Mouse (Mus musculus) G1E (cell line): ENCODE data around the gene Cd40. TPM values are rescaled to one million over a fixed set of nuclear protein-coding genes. Genes with fewer than 3 reads are reported as not detected.

Experiments used
- ATAC-seq: 2 replicates; pipeline ENCODE4 v1.8.0; 2016; ENCODE audit warnings: mild to moderate bottlenecking; ENCODE audit not compliant: insufficient number of reproducible peaks, poor library complexity, low FRiP score, severe bottlenecking; ENCODE audit errors: extremely low read depth
- DNase-seq: peaks from one replicate; pipeline ENCODE4 v3.0.0; 2012; ENCODE audit warnings: low spot score
- H3K27me3 ChIP-seq: 2 replicates; pipeline ENCODE4 v1.6.1; 2012; ENCODE audit warnings: mild to moderate bottlenecking, low read length, inconsistent platforms; ENCODE audit not compliant: insufficient read depth
- H3K36me3 ChIP-seq: replicated peaks from 2 replicates; pipeline ENCODE3; 2012; ENCODE audit warnings: mild to moderate bottlenecking, inconsistent platforms
- H3K4me1 ChIP-seq: 2 replicates; pipeline ENCODE4 v1.6.1; 2012; ENCODE audit warnings: low read depth, low read length, inconsistent platforms, mixed read lengths; ENCODE audit not compliant: insufficient read depth
- H3K4me3 ChIP-seq: 2 replicates; pipeline ENCODE4 v1.5.1; 2012; ENCODE audit warnings: low read depth, mild to moderate bottlenecking, inconsistent platforms, low read length, moderate library complexity, mixed read lengths
- H3K9me3 ChIP-seq: replicated peaks from 2 replicates; pipeline ENCODE4 v1.6.1; 2012; ENCODE audit warnings: inconsistent platforms
- CTCF ChIP-seq: IDR thresholded peaks from 2 replicates; pipeline ENCODE4 v1.5.1; 2012; ENCODE audit warnings: low read depth, low read length, inconsistent platforms, mixed read lengths
- GATA1 ChIP-seq: IDR thresholded peaks from 2 replicates; pipeline ENCODE4 v1.6.1; 2012; ENCODE audit warnings: borderline replicate concordance, low read length, inconsistent platforms, mixed read lengths
- GATA2 ChIP-seq: IDR thresholded peaks from 2 replicates; pipeline ENCODE4 v1.6.1; 2012; ENCODE audit warnings: low read depth, low read length, inconsistent platforms, borderline replicate concordance
- POLR2AphosphoS5 ChIP-seq: IDR thresholded peaks from 2 replicates; pipeline ENCODE4 v1.6.1; 2012; ENCODE audit warnings: low read depth, low read length, inconsistent platforms; ENCODE audit not compliant: insufficient replicate concordance
- TAL1 ChIP-seq: conservative IDR thresholded peaks from 2 replicates; pipeline ENCODE4 v1.6.1; 2012; ENCODE audit warnings: low read depth, low read length, inconsistent platforms, mixed read lengths
- polyA plus RNA-seq: library from polyadenylated mRNA; stranded (reverse); fragments of >175 nt; gene quantifications from 2 replicates; pipeline ENCODE4 v1.2.3, GENCODE M21; 2012
- total RNA-seq, 2 experiments: library from RNA; stranded (forward) in 1 of 2; stranded (reverse) in 1 of 2; fragments of 200-1000 nt in 1 of 2; fragments of >200 nt in 1 of 2; fragmentation: Nextera tagmentation in 1 of 2; gene quantifications; 2 replicates each; pipeline ENCODE4 v1.2.3; 2014 to 2017

The Cd40 gene
- total and polyA plus RNA-seq, 3 experiments: 0.05 TPM; not detected in 2

DNA sequence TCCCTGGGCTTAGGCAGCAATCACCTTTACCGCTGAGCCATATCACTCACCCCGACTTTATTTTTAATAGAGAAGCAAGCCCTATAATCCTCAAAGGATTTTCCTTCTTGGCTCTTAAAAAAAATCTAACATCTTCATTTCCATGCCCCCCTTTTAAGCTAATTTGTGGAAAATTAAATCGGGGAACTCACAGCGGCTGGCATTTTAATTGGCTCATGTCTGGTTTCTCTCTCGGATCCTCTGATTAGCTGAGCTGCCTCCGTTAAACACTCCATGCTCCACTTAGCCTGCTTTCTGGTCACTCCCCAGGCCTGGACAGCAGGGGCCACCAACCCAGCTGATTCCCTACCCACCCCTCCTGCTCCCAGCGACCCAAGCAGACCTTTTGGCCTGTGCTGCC is 37.0 kb downstream of the Cd40 start:
- ATAC-seq (no peak), DNase-seq (no peak)
- Histone ChIP-seq H3K9me3 (peaks cover 11% of the 10 kb centered on the region), H3K4me3 (no peak overlapping the region), H3K36me3 (no peaks in the 10 kb centered on the region), H3K4me1 (no peaks in the 10 kb centered on the region), H3K27me3 (no peaks in the 10 kb centered on the region; the same call in 1 of the 2 replicates)
- no peak for TF ChIP-seq TAL1
- no peak for TF ChIP-seq CTCF
- no peak for TF ChIP-seq GATA2
- TF ChIP-seq POLR2AphosphoS5: no peak
- no peak for TF ChIP-seq GATA1

DNA sequence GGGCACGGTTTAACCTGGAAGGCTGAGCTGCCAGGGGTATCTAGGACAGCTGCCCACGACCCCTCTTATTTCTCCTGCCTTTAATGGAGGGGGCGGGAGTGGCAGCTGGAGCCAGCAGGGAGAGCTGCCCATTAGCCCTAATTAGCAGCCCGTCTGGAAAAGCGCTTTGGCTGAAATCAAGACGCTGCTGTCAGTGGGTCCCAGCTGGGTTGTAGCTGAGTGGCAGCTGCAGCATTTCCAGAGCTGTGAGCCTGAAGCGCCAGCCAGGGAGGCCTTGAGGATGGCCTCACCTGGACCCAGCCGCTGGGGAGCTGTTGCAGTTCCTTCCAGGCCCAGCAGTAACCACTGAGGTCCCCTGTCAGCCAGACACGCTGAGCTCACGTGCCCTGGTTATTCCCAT is 40.9 kb downstream of the Cd40 start:
- DNase-seq (no peak), ATAC-seq (no peak)
- Histone ChIP-seq H3K9me3 (no peaks in the 10 kb centered on the region), H3K4me3 (no peak overlapping the region), H3K36me3 (no peaks in the 10 kb centered on the region), H3K4me1 (no peaks in the 10 kb centered on the region), H3K27me3 (no peaks in the 10 kb centered on the region; the same call in 1 of the 2 replicates)
- no peak for TF ChIP-seq GATA1
- TF ChIP-seq TAL1: no peak
- TF ChIP-seq CTCF: no peak

DNA sequence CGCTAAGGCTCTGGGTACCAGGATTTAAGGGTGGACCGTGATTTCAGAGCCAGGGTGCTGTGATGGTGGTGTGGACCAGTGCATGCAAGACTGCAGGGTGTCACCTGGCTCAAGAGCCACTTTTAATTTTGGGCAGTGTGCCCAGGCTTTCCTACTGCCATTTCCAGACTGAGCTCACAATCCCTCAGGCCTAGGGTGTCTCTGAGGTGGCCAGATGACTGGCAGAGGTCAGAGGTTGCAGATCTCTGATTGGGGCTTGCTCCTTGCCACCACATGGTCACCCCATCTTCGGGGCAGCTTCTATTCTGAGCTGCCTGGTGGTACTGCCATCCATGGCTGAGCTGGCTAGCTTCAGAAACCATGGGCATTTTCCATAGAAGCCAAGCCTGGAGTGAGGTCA is 43.4 kb downstream of the Cd40 start:
- no peak for TF ChIP-seq GATA2
- TF ChIP-seq TAL1: no peak
- no peak for TF ChIP-seq GATA1
- TF ChIP-seq POLR2AphosphoS5: no peak
- no peak for TF ChIP-seq CTCF
- Histone ChIP-seq H3K4me1 (no peaks in the 10 kb centered on the region), H3K9me3 (no peaks in the 10 kb centered on the region; the same call in 1 of the 2 replicates), H3K36me3 (no peaks in the 10 kb centered on the region), H3K27me3 (no peaks in the 10 kb centered on the region; the same call in 1 of the 2 replicates), H3K4me3 (no peak overlapping the region)
- no peak for ATAC-seq
- no peak for DNase-seq

DNA sequence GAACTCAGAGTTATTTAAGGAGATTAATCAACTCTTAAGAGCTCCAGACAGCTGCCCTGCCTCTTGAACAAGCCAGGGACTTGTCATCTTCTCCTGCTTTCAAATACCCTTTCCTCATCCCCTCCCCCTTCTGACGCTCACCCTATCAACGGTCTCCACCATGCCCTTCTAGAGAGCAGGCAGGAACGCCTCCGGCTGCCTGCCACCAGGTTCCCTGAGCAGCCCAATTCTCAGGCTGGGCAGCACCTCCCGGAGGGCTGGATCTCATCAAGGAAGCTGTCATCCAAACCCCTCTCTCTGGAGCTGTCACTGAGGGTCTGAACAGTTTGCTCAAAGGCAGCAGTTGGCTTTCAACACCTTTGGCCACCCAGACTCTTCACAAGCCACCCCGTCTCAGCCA is 45.3 kb downstream of the Cd40 start:
- no peak for TF ChIP-seq GATA2
- TF ChIP-seq POLR2AphosphoS5: no peak
- TF ChIP-seq CTCF: no peak
- TF ChIP-seq TAL1: no peak
- TF ChIP-seq GATA1: no peak
- H3K4me3 ChIP-seq: no peak overlapping the region
- no peaks in the 10 kb centered on the region for H3K36me3 ChIP-seq
- ATAC-seq (no peak; the same call in 1 of the 2 replicates), DNase-seq (no peak)
- H3K4me1 ChIP-seq: no peaks in the 10 kb centered on the region
- H3K27me3 ChIP-seq: no peaks in the 10 kb centered on the region; the same call in 1 of the 2 replicates
- peaks cover under 1% of the 10 kb centered on the region for H3K9me3 ChIP-seq

DNA sequence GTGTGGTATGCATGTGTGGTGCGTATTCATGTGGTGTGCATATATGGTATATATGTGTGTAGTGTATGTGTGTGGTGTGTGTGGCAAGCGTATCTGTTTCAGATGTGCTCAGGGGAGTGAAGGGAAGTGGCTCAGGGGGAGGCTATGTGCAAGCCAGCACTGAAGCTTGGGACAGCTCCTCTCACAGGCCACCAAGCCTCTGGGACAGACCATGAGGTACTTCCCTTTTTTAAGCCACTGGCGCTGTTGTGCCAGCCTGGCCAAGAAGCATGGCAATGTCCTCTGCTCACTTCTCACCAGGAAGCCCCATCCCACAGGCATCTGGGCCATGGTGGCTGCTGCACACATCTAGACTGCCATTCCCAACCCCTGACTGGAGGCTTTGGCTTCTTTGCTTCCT is 47.5 kb downstream of the Cd40 start:
- DNase-seq (no peak), ATAC-seq (no peak)
- no peaks in the 10 kb centered on the region for H3K27me3 ChIP-seq

DNA sequence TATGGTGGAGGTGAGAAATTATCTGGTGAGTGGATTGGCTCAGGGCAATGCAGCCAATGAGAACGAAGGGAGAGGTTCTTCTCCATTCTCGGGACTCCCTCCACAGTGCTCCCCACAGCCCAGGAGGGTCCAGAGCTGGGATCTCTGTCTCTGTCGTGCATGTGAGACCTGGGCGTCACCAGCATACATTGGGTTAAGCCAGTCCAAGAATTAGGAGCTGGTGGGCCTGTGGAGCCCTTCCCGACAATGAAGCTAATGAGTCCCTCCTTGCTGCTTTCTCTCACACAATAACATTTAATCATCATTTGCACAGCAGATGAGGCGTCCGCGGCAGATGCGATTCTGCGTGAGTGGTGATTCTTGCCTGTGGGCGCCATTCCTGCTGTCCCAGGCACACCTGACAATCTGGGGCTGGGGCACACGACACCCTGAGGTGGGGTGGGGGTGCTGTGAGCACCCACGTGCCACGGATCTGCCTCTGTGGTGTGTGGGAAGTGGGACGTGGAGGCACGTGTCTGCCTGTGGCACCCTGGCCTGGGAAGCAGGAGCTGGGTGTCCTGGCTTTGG is 50.2 kb downstream of the Cd40 start:
- H3K27me3 ChIP-seq: no peaks in the 10 kb centered on the region
- no peak for ATAC-seq

More for the DNA sequence above, 47.5 kb downstream of the Cd40 start:
- H3K36me3 ChIP-seq: no peaks in the 10 kb centered on the region
- no peak overlapping the region for H3K4me3 ChIP-seq
- TF ChIP-seq GATA1 (no peak), CTCF (no peak), POLR2AphosphoS5 (no peak), GATA2 (no peak), TAL1 (no peak)
- H3K9me3 ChIP-seq: peaks cover 11% of the 10 kb centered on the region
- H3K4me1 ChIP-seq: no peaks in the 10 kb centered on the region

DNA sequence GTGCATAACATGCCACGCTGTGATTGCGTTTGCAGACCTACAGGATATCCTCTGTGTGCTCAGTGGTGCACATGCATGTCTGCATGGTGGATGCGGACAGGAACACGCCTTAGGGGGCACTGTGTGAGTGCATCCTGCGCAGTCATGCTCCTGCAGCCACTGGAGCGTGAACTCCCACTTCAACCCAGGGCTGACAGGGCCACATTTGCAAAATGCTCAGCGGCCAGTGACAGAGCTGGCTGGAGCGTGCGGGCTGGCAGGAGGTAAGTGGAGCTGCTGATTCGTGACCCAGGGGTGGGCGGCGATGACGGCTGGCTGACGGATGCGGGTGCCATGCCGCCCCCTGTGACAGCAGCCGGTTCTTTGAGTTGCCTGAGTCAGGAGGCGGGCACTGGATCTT is 51.2 kb downstream of the Cd40 start:
- peaks cover 12% of the 10 kb centered on the region for H3K9me3 ChIP-seq
- H3K27me3 ChIP-seq: no peaks in the 10 kb centered on the region
- no peak for ATAC-seq
- 0 out of 2 replicates have a peak overlapping the region, but pooled peaks have one; percentile 3 for H3K4me3 ChIP-seq
- peak; percentile 13 for DNase-seq
- H3K4me1 ChIP-seq: no peaks in the 10 kb centered on the region
- TF ChIP-seq CTCF: no peak
- TF ChIP-seq GATA1: no peak
- no peak for TF ChIP-seq POLR2AphosphoS5
- no peak for TF ChIP-seq GATA2
- TF ChIP-seq TAL1: no peak
- no peaks in the 10 kb centered on the region for H3K36me3 ChIP-seq

More for the DNA sequence above, 50.2 kb downstream of the Cd40 start:
- Histone ChIP-seq H3K9me3 (peaks cover 11% of the 10 kb centered on the region), H3K36me3 (no peaks in the 10 kb centered on the region), H3K4me1 (no peaks in the 10 kb centered on the region), H3K4me3 (no peak overlapping the region)
- no peak for TF ChIP-seq POLR2AphosphoS5
- no peak for TF ChIP-seq GATA2
- DNase-seq: no peak
